Mouse (Mus musculus) forebrain, embryonic 15.5 days (tissue): ENCODE measurements around the gene Nkd1. TPM values are rescaled to one million over a fixed set of nuclear protein-coding genes. Genes with fewer than 3 reads are reported as not detected.

Source experiments
- ATAC-seq: fragments of 200-750 bp; cut with Nextera tagmentation; replicated peaks from 2 replicates; pipeline ENCODE4 v1.8.0; 2017; ENCODE audit warnings: mild to moderate bottlenecking, moderate TSS enrichment, moderate library complexity
- H3K27ac ChIP-seq: fragments of 300-500 bp; sonication (generic); replicated peaks from 2 replicates; pipeline ENCODE4 v1.5.1; 2015; ENCODE audit warnings: mild to moderate bottlenecking, inconsistent platforms
- H3K27me3 ChIP-seq: fragments of 300-500 bp; sonication (generic); 2 replicates; pipeline ENCODE4 v1.6.1; 2015; ENCODE audit warnings: inconsistent platforms
- H3K36me3 ChIP-seq: fragments of 300-500 bp; sonication (generic); 2 replicates; pipeline ENCODE4 v1.6.1; 2015; ENCODE audit warnings: mild to moderate bottlenecking, inconsistent platforms
- H3K4me1 ChIP-seq: fragments of 300-500 bp; sonication (generic); 2 replicates; pipeline ENCODE4 v1.6.1; 2015; ENCODE audit warnings: inconsistent platforms
- H3K4me2 ChIP-seq: fragments of 300-500 bp; sonication (generic); replicated peaks from 2 replicates; pipeline ENCODE4 v1.6.1; 2015; ENCODE audit warnings: mild to moderate bottlenecking, inconsistent platforms
- H3K4me3 ChIP-seq: fragments of 300-500 bp; sonication (generic); 2 replicates; pipeline ENCODE4 v1.5.1; 2015; ENCODE audit warnings: mild to moderate bottlenecking, inconsistent platforms
- H3K9ac ChIP-seq: fragments of 300-500 bp; sonication (generic); replicated peaks from 2 replicates; pipeline ENCODE4 v1.6.1; 2015; ENCODE audit warnings: mild to moderate bottlenecking, inconsistent platforms
- H3K9me3 ChIP-seq: fragments of 300-500 bp; sonication (generic); 2 replicates; pipeline ENCODE4 v1.6.1; 2016; ENCODE audit warnings: inconsistent platforms
- WGBS: fragments of 180-500 bp; shearing (Covaris S2); methylation state at CpG from one replicate; pipeline ENCODE4 v1.1.7; 2015; ENCODE audit warnings: mixed read lengths; 5-methylcytosine and 5-hydroxymethylcytosine counted together
- polyA plus RNA-seq: library from polyadenylated mRNA; unstranded; fragments of >200 nt; fragmentation: Nextera tagmentation; extraction: Ambion mirVana; gene quantifications from 2 replicates; pipeline ENCODE4 v1.2.1, GENCODE M21; 2015

Nkd1 gene
- polyA plus RNA-seq, 1 experiment from 2014 or later: 36.6 TPM

GRCm38 (mm10) chr8:88580785-88581184 lies 59.6 kb downstream of the Nkd1 start:
- Histone ChIP-seq H3K9ac (no peak overlapping the region), H3K9me3 (no peaks in the 10 kb centered on the region), H3K27me3 (no peaks in the 10 kb centered on the region), H3K4me1 (peaks cover 50% of the 10 kb centered on the region), H3K36me3 (no peaks in the 10 kb centered on the region), H3K27ac (no peak overlapping the region), H3K4me3 (no peak overlapping the region), H3K4me2 (no peak overlapping the region)
- no peak for ATAC-seq
- WGBS: 88% methylated on average over 7 of the region's 7 CpGs

GRCm38 (mm10) chr8:88583863-88584262 lies 62.7 kb downstream of the Nkd1 start:
- no peak overlapping the region for H3K27ac ChIP-seq
- H3K4me1 ChIP-seq: peaks cover 24% of the 10 kb centered on the region
- H3K9ac ChIP-seq: no peak overlapping the region
- H3K4me3 ChIP-seq: no peak overlapping the region
- no peaks in the 10 kb centered on the region for H3K36me3 ChIP-seq
- H3K9me3 ChIP-seq: no peaks in the 10 kb centered on the region
- no peaks in the 10 kb centered on the region for H3K27me3 ChIP-seq
- no peak overlapping the region for H3K4me2 ChIP-seq
- WGBS: 80% methylated on average over 3 of the region's 3 CpGs
- ATAC-seq: no peak

GRCm38 (mm10) chr8:88588205-88588889 lies 67.2 kb downstream of the Nkd1 start:
- 94% methylated on average over 8 of the region's 8 CpGs for WGBS
- H3K36me3 ChIP-seq: no peaks in the 10 kb centered on the region
- H3K4me3 ChIP-seq: no peak overlapping the region
- no peak for ATAC-seq
- no peak overlapping the region for H3K4me2 ChIP-seq
- no peak overlapping the region for H3K9ac ChIP-seq
- H3K4me1 ChIP-seq: peaks cover 6% of the 10 kb centered on the region; the same call in 1 of the 2 replicates
- H3K9me3 ChIP-seq: no peaks in the 10 kb centered on the region
- no peaks in the 10 kb centered on the region for H3K27me3 ChIP-seq
- no peak overlapping the region for H3K27ac ChIP-seq

- H3K9me3 ChIP-seq: no peaks in the 10 kb centered on the region
- no peak overlapping the region for H3K4me3 ChIP-seq
- ATAC-seq: no peak
- 74% methylated on average over 6 of the region's 6 CpGs for WGBS
- no peaks in the 10 kb centered on the region for H3K36me3 ChIP-seq
- H3K9ac ChIP-seq: no peak overlapping the region
- no peaks in the 10 kb centered on the region for H3K27me3 ChIP-seq
- H3K27ac ChIP-seq: no peak overlapping the region
- 0 out of 2 replicates have a peak, but pooled peaks cover 2% of the 10 kb centered on the region for H3K4me1 ChIP-seq
- H3K4me2 ChIP-seq: no peak overlapping the region
These were observed 69.1 kb downstream of the Nkd1 start for GRCm38 (mm10) chr8:88590226-88590625.

GRCm38 (mm10) chr8:88593947-88594346 lies 72.8 kb downstream of the Nkd1 start:
- H3K4me2 ChIP-seq: no peak overlapping the region
- no peaks in the 10 kb centered on the region for H3K27me3 ChIP-seq
- ATAC-seq: no peak
- no peak overlapping the region for H3K9ac ChIP-seq
- no peak overlapping the region for H3K4me3 ChIP-seq
- no peak overlapping the region for H3K27ac ChIP-seq
- H3K36me3 ChIP-seq: no peaks in the 10 kb centered on the region
- H3K4me1 ChIP-seq: 0 out of 2 replicates have a peak, but pooled peaks cover 2% of the 10 kb centered on the region
- no peaks in the 10 kb centered on the region for H3K9me3 ChIP-seq
- WGBS: 96% methylated on average over 1 of the region's 1 CpGs

- ATAC-seq: no peak
- Histone ChIP-seq H3K27ac (no peak overlapping the region), H3K36me3 (no peaks in the 10 kb centered on the region), H3K27me3 (no peaks in the 10 kb centered on the region), H3K9me3 (no peaks in the 10 kb centered on the region), H3K4me3 (no peak overlapping the region), H3K4me1 (0 out of 2 replicates have a peak, but pooled peaks cover 2% of the 10 kb centered on the region), H3K4me2 (no peak overlapping the region), H3K9ac (no peak overlapping the region)
- 80% methylated on average over 12 of the region's 12 CpGs for WGBS
These were observed 74.9 kb downstream of the Nkd1 start for GRCm38 (mm10) chr8:88596042-88596441.

- no peaks in the 10 kb centered on the region for H3K9me3 ChIP-seq
- H3K36me3 ChIP-seq: no peaks in the 10 kb centered on the region
- no peak overlapping the region for H3K4me3 ChIP-seq
- WGBS: 73% methylated on average over 5 of the region's 5 CpGs
- no peaks in the 10 kb centered on the region for H3K27me3 ChIP-seq
- no peak overlapping the region for H3K9ac ChIP-seq
- H3K4me1 ChIP-seq: peaks cover 10% of the 10 kb centered on the region
- ATAC-seq: no peak
- no peak overlapping the region for H3K4me2 ChIP-seq
- H3K27ac ChIP-seq: no peak overlapping the region
These were observed 77.4 kb downstream of the Nkd1 start for GRCm38 (mm10) chr8:88598578-88598977.

- no peaks in the 10 kb centered on the region for H3K36me3 ChIP-seq
- H3K27me3 ChIP-seq: no peaks in the 10 kb centered on the region
- ATAC-seq: no peak
- WGBS: 75% methylated on average over 7 of the region's 7 CpGs
- no peak overlapping the region for H3K4me3 ChIP-seq
- H3K27ac ChIP-seq: no peak overlapping the region
- no peak overlapping the region for H3K4me2 ChIP-seq
- H3K9ac ChIP-seq: no peak overlapping the region
- peaks cover 18% of the 10 kb centered on the region for H3K4me1 ChIP-seq
- H3K9me3 ChIP-seq: no peaks in the 10 kb centered on the region
These were observed 78.3 kb downstream of the Nkd1 start for GRCm38 (mm10) chr8:88599491-88599890.

GRCm38 (mm10) chr8:88603446-88603989 lies 82.4 kb downstream of the Nkd1 start:
- H3K27me3 ChIP-seq: no peaks in the 10 kb centered on the region

GRCm38 (mm10) chr8:88604065-88605038 lies 83.2 kb downstream of the Nkd1 start:
- H3K9ac ChIP-seq: peak overlapping the region; percentile 43
- peak overlapping the region; percentile 70 for H3K4me2 ChIP-seq
- H3K36me3 ChIP-seq: no peaks in the 10 kb centered on the region
- H3K27ac ChIP-seq: peak overlapping the region; percentile 67
- H3K27me3 ChIP-seq: no peaks in the 10 kb centered on the region
- ATAC-seq: peak; percentile 90
- peaks cover 25% of the 10 kb centered on the region for H3K4me1 ChIP-seq
- 4% methylated on average over 18 of the region's 20 CpGs for WGBS
- H3K9me3 ChIP-seq: no peaks in the 10 kb centered on the region
- peak overlapping the region; percentile 39 for H3K4me3 ChIP-seq

More at GRCm38 (mm10) chr8:88603446-88603989, 82.4 kb downstream of the Nkd1 start:
- peak overlapping the region; percentile 70 for H3K4me2 ChIP-seq
- H3K9me3 ChIP-seq: no peaks in the 10 kb centered on the region
- H3K9ac ChIP-seq: peak overlapping the region; percentile 43
- peak overlapping the region; percentile 67 for H3K27ac ChIP-seq
- H3K4me3 ChIP-seq: peak overlapping the region; percentile 39
- peaks cover 25% of the 10 kb centered on the region for H3K4me1 ChIP-seq
- H3K36me3 ChIP-seq: no peaks in the 10 kb centered on the region
- 1% methylated on average over 10 of the region's 10 CpGs for WGBS
- ATAC-seq: peak; percentile 47; the same call in 1 of the 2 replicates

GRCm38 (mm10) chr8:88605361-88606040 lies 84.3 kb downstream of the Nkd1 start:
- Histone ChIP-seq H3K27me3 (no peaks in the 10 kb centered on the region), H3K4me3 (no peak overlapping the region), H3K36me3 (no peaks in the 10 kb centered on the region), H3K4me1 (peaks cover 31% of the 10 kb centered on the region), H3K9me3 (no peaks in the 10 kb centered on the region), H3K27ac (no peak overlapping the region), H3K4me2 (no peak overlapping the region), H3K9ac (no peak overlapping the region)
- no peak for ATAC-seq
- WGBS: 50% methylated on average over 13 of the region's 13 CpGs
